Mouse (Mus musculus): ENCODE results near the gene Plpp4.

DNA sequence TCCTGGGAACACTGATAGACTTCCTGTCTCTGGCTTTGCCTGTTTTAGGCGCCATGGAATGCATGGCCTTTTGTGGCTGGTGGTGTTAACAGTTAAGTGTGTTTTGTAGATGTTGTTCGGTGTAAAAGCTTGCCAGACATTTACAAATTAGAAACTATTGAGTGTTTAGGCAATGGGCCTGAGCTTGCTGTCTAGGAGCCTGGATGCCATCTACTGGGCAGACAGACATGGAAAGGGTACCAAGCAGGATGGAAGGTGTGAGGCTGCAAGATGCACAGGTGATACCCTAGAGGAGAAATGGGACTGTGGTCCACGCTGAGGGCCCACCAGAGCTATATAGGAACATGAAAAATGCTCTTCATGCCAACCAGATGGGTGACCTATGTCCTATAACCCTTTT, 128.3 kb downstream of the Plpp4 start:
- TF ChIP-seq CTCF (IDR thresholded peaks at IDR 0.05; ENCODE audit: low read depth, low read length), result no peak
- TF ChIP-seq POLR2A (IDR thresholded peaks at IDR 0.05; ENCODE audit: borderline replicate concordance, low read depth, low read length), result no peak
